ENCODE assay signal across 24 mouse cellular contexts in genomic region chr10:111845946-111846345, GRCm38 (mm10).
"Had no signal": no experiment of that assay in that cellular context is flagged by ENCODE, and none has a peak within 500 bp of the region (broad histone marks: within the 10 kb centered on the region; RNA-seq: fewer than 3 reads in every experiment).

No protein-coding gene starts in this region.

- H3K4me2 ChIP-seq: embryonic facial prominence, embryonic 12.5 days; embryonic facial prominence, embryonic 13.5 days; embryonic facial prominence, embryonic 15.5 days; forebrain, embryonic 12.5 days; forebrain, embryonic 13.5 days; forebrain, embryonic 15.5 days had no signal

- DNase-seq: cerebellum, adult 9-11 months; cerebellum, postnatal 10 days; cerebellum, postnatal 14 days; cerebellum, postnatal 25 days; cerebellum, postnatal 36 days; embryo, embryonic 11 days; forebrain, postnatal 0 days; gastrocnemius, adult 2 months; gastrocnemius, postnatal 10 days; gastrocnemius, postnatal 14 days; gastrocnemius, postnatal 25 days; gastrocnemius, postnatal 36 days; heart, adult 11 months; heart, adult 18-20 months; heart, adult 2 months had no signal

- H3K36me3 ChIP-seq: embryonic facial prominence, embryonic 10.5 days; embryonic facial prominence, embryonic 12.5 days; embryonic facial prominence, embryonic 13.5 days; embryonic facial prominence, embryonic 15.5 days; forebrain, embryonic 10.5 days; forebrain, embryonic 12.5 days; forebrain, embryonic 15.5 days had no signal

- H3K4me3 ChIP-seq: embryonic facial prominence, embryonic 10.5 days; embryonic facial prominence, embryonic 12.5 days; embryonic facial prominence, embryonic 13.5 days; embryonic facial prominence, embryonic 15.5 days; erythroblast, embryonic 14.5 days; forebrain, embryonic 10.5 days; forebrain, embryonic 12.5 days; forebrain, embryonic 13.5 days; forebrain, embryonic 15.5 days; gastrocnemius, adult 2 months; heart, adult 2 months had no signal

- H3K9me3 ChIP-seq: embryonic facial prominence, embryonic 10.5 days; embryonic facial prominence, embryonic 12.5 days; embryonic facial prominence, embryonic 13.5 days; embryonic facial prominence, embryonic 15.5 days; forebrain, embryonic 10.5 days; forebrain, embryonic 12.5 days; forebrain, embryonic 13.5 days; forebrain, embryonic 15.5 days had no signal

- H3K27me3 ChIP-seq: embryonic facial prominence, embryonic 12.5 days; embryonic facial prominence, embryonic 13.5 days; embryonic facial prominence, embryonic 15.5 days; forebrain, embryonic 12.5 days; forebrain, embryonic 13.5 days; forebrain, embryonic 15.5 days had no signal

- H3K4me1 ChIP-seq: forebrain, embryonic 15.5 days had no signal

- H3K9ac ChIP-seq: embryonic facial prominence, embryonic 12.5 days; embryonic facial prominence, embryonic 13.5 days; embryonic facial prominence, embryonic 15.5 days; forebrain, embryonic 12.5 days; forebrain, embryonic 13.5 days; forebrain, embryonic 15.5 days; forebrain, postnatal 0 days had no signal

- H3K27ac ChIP-seq: embryonic facial prominence, embryonic 10.5 days; embryonic facial prominence, embryonic 12.5 days; embryonic facial prominence, embryonic 13.5 days; embryonic facial prominence, embryonic 15.5 days; forebrain, embryonic 10.5 days; forebrain, embryonic 12.5 days; forebrain, embryonic 13.5 days; forebrain, embryonic 15.5 days; gastrocnemius, adult 2 months; heart, adult 2 months had no signal
